Mouse (Mus musculus): ENCODE results near the gene Nmrk2. TPM values are rescaled to one million over a fixed set of nuclear protein-coding genes. Genes with fewer than 3 reads are reported as not detected.
"Not testable (repeated sequence)": the region's sequence is repeated elsewhere in the genome, so short reads cannot be mapped to it uniquely, and the experiment has no call there.

Nmrk2 gene
- polyA plus RNA-seq, 1 experiment: 0.21 TPM

DNA sequence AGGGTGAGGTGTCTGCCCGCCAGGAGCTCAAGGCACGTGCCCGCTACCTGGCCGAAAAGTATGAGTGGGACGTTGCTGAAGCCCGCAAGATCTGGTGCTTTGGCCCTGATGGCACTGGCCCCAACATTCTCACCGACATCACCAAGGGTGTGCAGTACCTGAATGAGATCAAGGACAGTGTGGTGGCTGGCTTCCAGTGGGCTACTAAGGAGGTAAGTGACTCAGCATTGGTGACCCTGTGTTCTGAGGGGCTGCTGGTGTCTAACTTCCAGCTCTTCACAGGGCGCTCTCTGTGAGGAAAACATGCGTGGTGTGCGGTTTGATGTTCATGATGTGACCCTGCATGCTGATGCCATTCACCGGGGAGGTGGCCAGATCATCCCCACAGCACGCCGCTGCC, 20.9 kb downstream of the Nmrk2 start:
- no peak for DNase-seq (ENCODE audit: low read depth)
- no peak for TF ChIP-seq POLR2A (IDR thresholded peaks at IDR 0.05; ENCODE audit: borderline replicate concordance, extremely low read depth, insufficient read depth, insufficient read length, poor library complexity, severe bottlenecking)
- no peak for TF ChIP-seq CTCF (IDR thresholded peaks at IDR 0.05; ENCODE audit: borderline replicate concordance, extremely low read depth, insufficient read depth, insufficient read length)

DNA sequence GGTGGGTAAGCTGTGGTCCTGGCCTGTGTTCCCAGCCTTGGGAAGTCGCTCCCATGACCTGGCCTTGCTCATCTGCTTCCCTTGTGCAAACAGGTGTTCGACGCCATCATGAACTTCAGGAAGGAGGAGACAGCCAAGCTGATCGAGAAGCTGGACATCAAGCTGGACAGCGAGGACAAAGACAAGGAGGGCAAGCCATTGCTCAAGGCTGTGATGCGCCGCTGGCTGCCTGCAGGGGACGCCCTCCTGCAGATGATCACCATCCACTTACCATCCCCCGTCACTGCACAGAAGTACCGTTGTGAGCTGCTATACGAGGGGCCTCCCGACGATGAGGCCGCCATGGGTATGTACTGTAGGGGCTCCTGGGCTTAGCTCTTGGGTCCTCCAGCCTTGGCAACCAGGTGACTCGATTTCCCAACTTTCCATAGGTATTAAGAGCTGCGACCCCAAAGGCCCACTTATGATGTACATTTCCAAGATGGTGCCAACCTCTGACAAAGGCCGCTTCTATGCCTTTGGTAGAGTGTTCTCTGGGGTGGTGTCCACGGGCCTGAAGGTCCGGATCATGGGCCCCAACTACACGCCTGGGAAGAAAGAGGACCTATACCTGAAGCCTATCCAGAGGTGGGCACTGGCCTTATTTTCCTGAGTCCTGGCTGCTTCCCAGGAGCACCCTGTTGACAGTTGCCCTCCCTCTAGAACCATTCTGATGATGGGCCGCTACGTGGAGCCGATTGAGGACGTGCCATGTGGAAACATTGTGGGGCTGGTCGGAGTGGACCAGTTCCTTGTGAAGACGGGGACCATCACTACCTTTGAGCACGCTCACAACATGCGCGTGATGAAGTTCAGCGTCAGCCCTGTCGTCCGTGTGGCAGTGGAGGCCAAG, 22.2 kb downstream of the Nmrk2 start:
- TF ChIP-seq POLR2A (IDR thresholded peaks at IDR 0.05; ENCODE audit: borderline replicate concordance, extremely low read depth, insufficient read depth, insufficient read length, poor library complexity, severe bottlenecking) (no peak), CTCF (IDR thresholded peaks at IDR 0.05; ENCODE audit: borderline replicate concordance, extremely low read depth, insufficient read depth, insufficient read length) (no peak)
- no peak for DNase-seq (ENCODE audit: low read depth)

GRCm38 (mm10) chr10:81178927-81179326, 22.9 kb downstream of the Nmrk2 start:
- no peak for TF ChIP-seq CTCF (IDR thresholded peaks at IDR 0.05; ENCODE audit: borderline replicate concordance, extremely low read depth, insufficient read depth, insufficient read length)
- TF ChIP-seq POLR2A (IDR thresholded peaks at IDR 0.05; ENCODE audit: borderline replicate concordance, extremely low read depth, insufficient read depth, insufficient read length, poor library complexity, severe bottlenecking): no peak
- DNase-seq (ENCODE audit: low read depth): no peak

DNA sequence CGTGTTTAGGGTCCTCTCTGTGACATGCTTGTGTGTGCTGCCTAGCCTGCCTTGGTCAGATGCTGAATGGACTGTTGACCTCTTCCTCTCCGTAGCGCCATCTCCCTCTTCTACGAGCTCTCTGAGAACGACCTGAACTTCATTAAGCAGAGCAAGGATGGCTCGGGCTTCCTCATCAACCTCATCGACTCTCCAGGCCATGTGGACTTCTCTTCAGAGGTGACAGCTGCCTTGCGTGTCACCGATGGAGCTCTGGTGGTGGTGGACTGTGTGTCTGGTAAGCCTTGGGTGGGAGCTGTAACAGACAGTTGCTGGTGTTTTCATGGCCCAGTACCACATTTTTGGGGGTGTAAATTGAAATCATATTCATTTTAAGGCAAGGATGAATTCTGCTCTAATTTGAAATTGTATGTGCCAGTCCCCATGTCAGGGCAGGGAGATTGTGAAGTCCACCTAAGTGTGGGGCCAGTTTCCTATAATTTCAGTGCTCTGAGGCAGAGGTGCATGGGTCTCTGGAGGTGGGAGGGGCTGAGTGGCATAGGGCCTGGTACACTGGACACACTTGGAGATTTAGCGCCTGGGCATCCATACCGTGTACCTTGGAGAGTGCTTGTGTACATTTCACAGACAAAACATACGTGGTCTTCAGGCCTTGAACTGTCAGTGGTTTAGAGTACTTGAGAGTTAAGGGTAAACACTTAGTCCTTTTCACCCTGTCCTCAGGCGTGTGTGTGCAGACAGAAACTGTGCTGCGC, 23.7 kb downstream of the Nmrk2 start:
- no peak for TF ChIP-seq POLR2A (IDR thresholded peaks at IDR 0.05; ENCODE audit: borderline replicate concordance, extremely low read depth, insufficient read depth, insufficient read length, poor library complexity, severe bottlenecking)
- TF ChIP-seq CTCF (IDR thresholded peaks at IDR 0.05; ENCODE audit: borderline replicate concordance, extremely low read depth, insufficient read depth, insufficient read length): no peak

DNA sequence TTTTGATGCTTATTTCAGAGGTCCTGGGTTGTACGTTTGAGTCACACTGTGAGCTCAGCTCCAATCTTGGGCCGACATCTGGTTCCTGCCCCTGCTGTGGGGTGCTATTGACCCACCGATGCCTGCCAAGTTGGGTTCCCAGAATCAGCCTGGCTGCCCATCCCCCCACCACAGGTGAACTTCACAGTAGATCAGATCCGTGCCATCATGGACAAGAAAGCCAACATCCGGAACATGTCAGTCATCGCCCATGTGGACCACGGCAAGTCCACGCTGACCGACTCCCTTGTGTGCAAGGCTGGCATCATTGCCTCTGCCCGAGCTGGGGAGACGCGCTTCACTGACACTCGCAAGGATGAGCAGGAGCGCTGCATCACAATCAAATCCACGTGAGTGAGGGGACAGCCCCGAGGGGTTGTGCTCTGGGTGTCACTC, 24.3 kb downstream of the Nmrk2 start:
- DNase-seq (ENCODE audit: low read depth): no peak
- TF ChIP-seq POLR2A (IDR thresholded peaks at IDR 0.05; ENCODE audit: borderline replicate concordance, extremely low read depth, insufficient read depth, insufficient read length, poor library complexity, severe bottlenecking) (no peak), CTCF (IDR thresholded peaks at IDR 0.05; ENCODE audit: borderline replicate concordance, extremely low read depth, insufficient read depth, insufficient read length) (no peak)

More for the DNA sequence above, 23.7 kb downstream of the Nmrk2 start:
- no peak for DNase-seq (ENCODE audit: low read depth)

DNA sequence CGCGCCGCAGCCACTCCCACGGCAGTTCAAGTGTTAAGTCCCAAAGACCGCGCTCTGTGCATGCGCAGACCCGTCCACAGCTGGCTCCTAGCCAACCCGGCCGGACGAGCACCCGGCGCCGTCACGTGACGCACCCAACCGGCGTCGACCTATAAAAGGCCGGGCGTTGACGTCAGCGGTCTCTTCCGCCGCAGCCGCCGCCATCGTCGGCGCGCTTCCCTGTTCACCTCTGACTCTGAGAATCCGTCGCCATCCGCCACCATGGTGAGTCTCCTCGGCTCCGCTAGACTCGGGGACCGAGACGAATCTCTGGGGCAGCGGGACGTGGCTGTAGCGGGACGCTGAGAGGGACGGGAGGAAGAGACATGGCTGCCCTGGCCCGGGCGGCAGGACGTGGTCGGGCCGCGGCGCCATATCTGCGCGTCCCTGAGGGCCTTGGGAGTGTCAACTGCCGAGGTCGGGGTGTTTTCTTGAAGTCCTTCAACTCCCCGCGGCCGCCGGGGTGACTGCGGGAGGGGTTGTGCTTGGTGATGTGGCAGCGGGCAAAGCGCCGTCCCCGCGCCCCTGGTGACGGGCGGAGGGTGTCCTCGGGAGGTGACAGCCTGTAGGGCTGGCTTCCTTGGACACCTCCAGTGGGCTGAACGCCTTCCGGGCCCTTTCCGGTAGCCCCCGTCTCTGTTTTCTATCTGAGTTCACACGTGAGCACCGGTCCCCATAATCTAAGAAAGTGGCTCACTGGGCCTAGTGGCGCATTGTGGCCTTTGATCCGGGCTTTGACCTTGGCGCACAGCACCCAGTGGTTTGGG, 25.2 kb downstream of the Nmrk2 start, which contains the start of gene Eef2:
Gene Eef2 (plus strand): TSS at position 166 of the 806 bp plus-strand sequence.
- TF ChIP-seq CTCF (IDR thresholded peaks at IDR 0.05; ENCODE audit: borderline replicate concordance, extremely low read depth, insufficient read depth, insufficient read length) (no peak), POLR2A (IDR thresholded peaks at IDR 0.05; ENCODE audit: borderline replicate concordance, extremely low read depth, insufficient read depth, insufficient read length, poor library complexity, severe bottlenecking) (peak; percentile 96; the same call in 1 of the 2 replicates)
- DNase-seq (ENCODE audit: low read depth): peak; percentile 98

- DNase-seq (ENCODE audit: low read depth): no peak
- no peak for TF ChIP-seq POLR2A (IDR thresholded peaks at IDR 0.05; ENCODE audit: borderline replicate concordance, extremely low read depth, insufficient read depth, insufficient read length, poor library complexity, severe bottlenecking)
- no peak for TF ChIP-seq CTCF (IDR thresholded peaks at IDR 0.05; ENCODE audit: borderline replicate concordance, extremely low read depth, insufficient read depth, insufficient read length)
These were observed 25.9 kb downstream of the Nmrk2 start for GRCm38 (mm10) chr10:81175936-81176465.

GRCm38 (mm10) chr10:81175345-81175701, 26.5 kb downstream of the Nmrk2 start:
- peak; percentile 85 for DNase-seq (ENCODE audit: low read depth)

GRCm38 (mm10) chr10:81174617-81175344, 27.1 kb downstream of the Nmrk2 start:
- DNase-seq (ENCODE audit: low read depth): peak; percentile 95
- TF ChIP-seq POLR2A (IDR thresholded peaks at IDR 0.05; ENCODE audit: borderline replicate concordance, extremely low read depth, insufficient read depth, insufficient read length, poor library complexity, severe bottlenecking) (no peak; the same call in 1 of the 2 replicates), CTCF (IDR thresholded peaks at IDR 0.05; ENCODE audit: borderline replicate concordance, extremely low read depth, insufficient read depth, insufficient read length) (peak; percentile 94)

- DNase-seq (ENCODE audit: low read depth): peak; percentile 92
- TF ChIP-seq CTCF (IDR thresholded peaks at IDR 0.05; ENCODE audit: borderline replicate concordance, extremely low read depth, insufficient read depth, insufficient read length) (peak; percentile 91), POLR2A (IDR thresholded peaks at IDR 0.05; ENCODE audit: borderline replicate concordance, extremely low read depth, insufficient read depth, insufficient read length, poor library complexity, severe bottlenecking) (no peak)
These were observed 28.7 kb downstream of the Nmrk2 start for GRCm38 (mm10) chr10:81173132-81173531.

- DNase-seq (ENCODE audit: low read depth): not testable (repeated sequence)
These were observed 32.4 kb downstream of the Nmrk2 start for GRCm38 (mm10) chr10:81169411-81169900.
